Mouse (Mus musculus) neural tube, embryonic 10.5 days (tissue): ENCODE data around the gene Emd.

ENCODE experiments used
- DNase-seq: peaks from one replicate; pipeline ENCODE4 v3.0.0-alpha.2; 2017; ENCODE audit warnings: low spot score; ENCODE audit errors: extremely low spot score

Emd gene

DNA sequence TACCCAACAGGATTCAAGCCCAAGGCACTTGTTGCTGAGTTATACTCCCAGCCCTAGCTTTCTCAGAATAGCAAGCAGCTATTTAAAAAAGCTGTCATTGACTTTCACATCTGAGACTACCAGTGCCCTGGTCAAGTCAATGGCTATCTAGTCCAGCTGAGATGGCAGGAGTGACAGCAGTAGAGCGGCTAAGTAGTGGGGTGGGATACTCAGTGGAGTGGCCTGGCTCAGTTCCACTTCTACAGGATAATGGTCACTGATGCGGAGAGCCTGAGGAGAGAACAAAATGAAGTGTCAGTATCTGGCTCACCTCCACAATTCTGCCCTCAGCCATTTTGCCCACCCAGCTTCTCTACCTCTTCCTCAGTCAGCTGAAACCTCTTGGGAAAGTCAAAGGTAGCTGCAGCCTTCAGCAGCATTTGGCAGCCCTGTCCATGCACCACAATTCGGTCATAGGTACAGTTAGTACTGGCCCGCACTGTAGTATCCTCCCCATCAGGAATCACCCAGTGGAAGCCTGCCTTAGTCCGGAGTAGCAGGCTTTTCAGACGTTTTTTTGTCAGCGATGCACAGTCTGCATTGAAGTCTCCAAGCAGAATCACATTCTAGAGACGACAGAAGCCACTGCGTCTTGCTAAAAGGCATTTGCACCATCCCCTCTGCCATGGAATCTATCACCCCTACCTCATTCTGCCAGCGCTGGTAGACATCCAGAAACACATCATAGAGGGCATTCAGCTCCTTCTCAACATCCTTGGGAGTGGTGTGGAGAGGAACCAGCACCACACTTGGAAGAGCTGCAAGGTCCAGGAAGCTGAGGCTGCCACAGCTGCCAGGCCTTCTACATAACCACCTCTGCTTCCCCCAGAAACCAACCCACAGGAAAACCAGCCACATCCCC, 19.2 kb downstream of the Emd start:
- peak; percentile 16 for DNase-seq

DNA sequence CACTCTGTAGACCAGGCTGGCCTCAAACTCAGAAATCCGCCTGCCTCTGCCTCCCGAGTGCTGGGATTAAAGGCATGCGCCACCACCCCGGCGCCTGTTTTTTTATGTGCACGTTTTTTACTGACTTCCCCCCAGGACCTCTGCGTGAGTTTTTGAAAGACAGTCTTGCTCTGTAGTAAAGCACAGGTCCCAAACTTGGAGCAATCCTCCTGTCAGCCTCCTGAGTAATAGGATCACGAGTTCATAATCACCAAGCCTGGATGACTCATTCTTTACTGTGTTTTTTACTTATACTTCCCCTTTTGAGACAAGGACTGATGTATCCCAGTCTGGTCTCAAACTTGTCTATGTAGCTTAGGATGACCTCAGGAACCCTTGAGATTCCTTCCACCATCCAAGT, 23.4 kb downstream of the Emd start:
- no peak for DNase-seq

DNA sequence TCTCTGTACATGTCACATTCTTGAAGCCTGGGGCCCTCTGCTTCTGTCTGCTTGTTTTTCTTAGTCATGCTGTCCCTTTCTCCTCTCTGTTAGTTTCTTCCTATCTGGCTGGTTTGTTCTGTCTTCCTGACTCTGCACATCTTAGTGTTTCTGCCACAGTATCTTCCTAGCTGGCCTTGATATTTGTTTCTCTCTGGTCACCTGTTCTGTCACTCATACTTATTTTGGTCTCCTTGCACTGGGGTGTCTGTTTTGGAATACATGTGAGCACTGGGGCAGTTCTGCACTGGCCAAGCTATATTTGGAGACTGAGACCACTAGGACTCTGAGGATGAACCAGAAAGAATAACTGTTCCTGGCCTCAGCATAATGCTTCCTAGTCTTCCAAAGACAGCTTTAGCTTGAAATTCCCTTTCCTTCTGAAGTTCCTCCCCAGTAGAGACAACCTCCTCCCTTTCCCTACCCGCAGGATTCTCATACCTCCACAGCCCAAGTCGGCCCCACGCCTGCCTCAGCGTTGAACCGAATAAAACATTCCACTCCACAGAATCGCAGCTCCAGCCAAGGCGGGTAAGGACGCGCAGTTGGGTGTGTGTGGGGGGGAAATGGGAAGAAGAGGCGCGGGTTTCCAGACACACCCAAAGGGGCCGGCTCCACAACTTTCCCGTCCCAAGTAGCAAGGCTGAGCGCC, 26.7 kb downstream of the Emd start:
- no peak for DNase-seq

DNA sequence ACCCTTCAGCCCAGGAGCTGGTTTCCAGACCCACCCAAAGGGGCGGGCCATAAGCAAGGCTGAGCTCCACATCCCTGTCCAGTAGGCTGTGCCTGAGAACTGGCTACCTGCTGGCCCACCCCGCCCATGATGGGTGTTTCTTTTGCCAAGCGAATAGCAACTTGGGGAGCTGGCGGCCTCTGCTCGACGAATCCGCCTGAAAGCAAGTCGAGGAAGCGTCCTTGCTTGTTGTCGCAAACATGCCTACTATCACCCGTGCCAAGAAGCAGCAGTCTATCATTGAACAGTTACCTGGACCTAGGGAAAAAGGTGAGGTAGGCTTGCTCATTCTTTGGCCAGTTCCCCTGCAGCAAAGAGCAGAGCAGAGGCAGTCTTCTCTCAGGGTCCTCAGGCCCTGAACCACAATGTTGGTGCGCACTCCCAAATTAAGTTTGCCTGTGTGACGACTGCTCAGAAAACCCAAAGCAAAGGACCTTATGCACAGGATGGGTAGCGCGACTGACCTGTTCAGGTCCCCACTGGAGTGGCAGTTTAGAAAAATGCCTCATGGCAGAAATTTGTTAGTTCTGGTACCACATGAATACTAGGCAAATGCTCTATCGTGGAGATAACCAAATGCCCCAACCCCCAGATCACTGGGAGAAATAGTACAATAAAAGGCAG, 27.4 kb downstream of the Emd start, which contains the start of the genes Taz and Dnase1l1:
TSS of gene Taz (plus strand) at position 181 of the 663 bp plus-strand sequence.
TSS of gene Dnase1l1 (minus strand) at position 606 of the 663 bp plus-strand sequence.
- DNase-seq = peak; percentile 42

DNA sequence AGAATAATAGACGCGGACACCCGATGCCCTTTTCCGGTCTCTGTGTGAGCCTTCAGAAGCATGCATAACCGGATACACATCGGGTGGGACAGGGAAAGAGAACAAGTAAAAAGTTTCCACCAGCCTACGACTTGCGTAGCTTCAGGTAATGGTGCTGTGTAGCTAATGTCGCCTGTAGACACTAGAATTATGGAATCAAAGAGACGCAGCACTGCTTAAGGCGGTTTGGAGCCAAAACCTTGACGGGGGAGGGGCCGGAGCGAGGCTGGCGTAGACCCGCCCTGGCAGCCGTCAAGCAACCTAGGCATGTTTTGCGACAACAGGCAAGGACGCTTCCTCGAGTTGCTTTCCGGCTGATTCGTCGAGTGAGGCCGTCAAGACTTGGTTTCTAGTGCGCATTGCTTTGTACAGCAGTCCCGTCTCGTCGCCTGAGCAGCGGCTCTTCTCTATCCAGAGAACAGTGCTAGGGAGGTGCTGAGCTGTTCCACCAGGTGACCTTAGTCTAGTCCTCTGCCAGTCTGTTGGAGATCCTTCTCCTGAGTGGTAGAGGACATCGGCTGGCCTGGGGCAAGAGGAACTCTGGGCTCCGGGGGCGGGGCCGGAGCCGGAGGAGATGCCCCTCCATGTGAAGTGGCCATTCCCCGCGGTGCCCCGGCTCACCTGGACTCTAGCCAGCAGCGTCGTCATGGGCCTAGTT, 28.1 kb downstream of the Emd start:
- DNase-seq = peak; percentile 75

DNA sequence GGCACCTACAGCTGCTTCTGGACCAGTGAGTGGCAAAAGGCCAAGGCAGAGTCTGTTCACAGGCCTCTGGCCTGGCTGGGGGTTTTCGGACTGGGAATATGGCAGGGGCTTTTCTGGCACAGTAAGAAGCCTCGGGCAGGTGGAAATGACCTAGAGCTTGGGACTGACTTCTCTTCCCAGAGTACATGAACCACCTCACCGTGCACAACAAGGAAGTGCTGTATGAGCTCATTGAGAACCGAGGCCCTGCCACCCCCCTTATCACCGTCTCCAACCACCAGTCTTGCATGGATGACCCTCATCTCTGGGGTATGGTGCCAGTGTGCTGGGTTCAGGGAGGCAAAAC, 28.6 kb downstream of the Emd start:
- DNase-seq = no peak

DNA sequence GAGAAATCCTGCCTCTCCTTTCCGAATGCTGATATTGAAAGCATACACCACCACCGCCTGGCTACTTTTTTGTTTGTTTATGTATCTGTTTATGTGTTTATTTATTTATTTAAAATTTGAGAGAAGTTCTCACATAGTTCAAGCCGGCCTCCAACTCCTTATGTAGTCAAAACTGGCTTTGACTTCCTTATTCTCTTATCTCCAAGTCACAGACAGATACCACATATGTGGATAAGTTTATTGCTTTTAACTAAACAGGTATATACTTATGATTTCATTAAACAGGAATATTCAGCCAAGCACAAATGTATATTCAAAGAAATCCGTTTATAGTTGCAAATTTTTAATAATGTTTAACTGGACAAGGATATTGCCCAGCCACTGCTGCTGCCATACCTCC, 38.9 kb downstream of the Emd start:
- DNase-seq = no peak

DNA sequence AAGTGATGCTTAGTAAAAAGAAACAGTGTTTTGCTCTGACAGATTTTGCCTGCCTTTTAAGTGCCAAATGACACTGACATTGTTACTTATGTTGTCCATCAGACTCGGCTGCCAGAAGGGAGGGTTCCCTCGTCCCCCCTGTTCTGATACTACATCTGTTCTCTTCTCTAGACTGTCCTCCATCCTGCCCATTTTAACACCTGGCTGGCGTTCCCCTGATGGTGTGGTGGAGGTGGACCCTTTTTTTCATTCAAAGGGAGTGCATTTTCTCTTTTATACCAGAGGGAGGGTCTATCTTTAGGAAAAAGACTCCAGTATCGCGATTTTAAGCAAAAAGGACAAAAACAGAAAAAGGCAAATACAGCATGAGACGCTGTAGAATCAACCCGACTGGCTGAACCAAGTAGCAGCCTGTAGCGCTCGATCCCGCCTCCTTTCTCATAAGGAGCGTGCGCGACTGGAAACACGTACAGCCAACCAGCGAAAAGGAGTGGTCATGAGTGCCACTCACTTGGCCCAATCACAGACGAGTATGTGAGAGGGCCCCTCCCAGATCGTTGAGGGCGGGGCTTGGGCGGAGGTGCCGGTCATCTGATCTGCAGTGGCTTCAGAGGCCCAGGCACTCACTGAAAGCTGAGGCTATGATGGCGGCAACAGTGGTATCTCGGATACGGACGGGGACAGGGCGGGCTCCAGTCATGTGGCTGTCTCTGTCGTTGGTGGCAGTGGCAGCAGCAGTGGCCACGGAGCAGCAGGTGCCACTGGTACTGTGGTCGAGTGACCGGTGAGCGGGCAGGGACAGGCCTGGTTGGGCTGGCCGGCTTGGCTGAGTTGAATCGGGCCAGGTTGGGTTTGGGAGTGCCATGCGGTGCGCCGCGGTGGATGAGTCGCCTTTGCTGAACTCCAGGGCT, 42.3 kb downstream of the Emd start, which contains the start of gene Atp6ap1:
TSS of gene Atp6ap1 (plus strand) at position 560 of the 911 bp plus-strand sequence.
- peak; percentile 82 for DNase-seq

DNA sequence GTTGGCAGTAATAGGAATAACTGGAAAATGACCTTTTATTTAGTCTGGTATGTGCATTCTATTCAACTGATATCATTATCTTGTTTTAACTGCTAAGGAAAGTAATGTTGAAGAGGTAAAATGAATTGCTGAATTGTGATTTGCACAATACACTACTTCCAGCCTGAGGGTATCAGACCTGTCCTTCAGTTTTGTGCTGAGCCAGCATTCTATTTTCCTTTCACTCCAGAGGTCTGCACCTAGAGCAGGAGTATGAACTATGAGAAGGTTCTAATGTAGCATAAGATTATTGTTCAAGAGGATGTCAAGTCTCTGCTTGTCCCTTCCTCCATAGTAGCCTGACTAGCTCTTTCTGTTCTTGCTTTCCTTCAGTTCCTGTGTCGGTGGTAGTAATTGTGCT, 43.9 kb downstream of the Emd start:
- no peak for DNase-seq

DNA sequence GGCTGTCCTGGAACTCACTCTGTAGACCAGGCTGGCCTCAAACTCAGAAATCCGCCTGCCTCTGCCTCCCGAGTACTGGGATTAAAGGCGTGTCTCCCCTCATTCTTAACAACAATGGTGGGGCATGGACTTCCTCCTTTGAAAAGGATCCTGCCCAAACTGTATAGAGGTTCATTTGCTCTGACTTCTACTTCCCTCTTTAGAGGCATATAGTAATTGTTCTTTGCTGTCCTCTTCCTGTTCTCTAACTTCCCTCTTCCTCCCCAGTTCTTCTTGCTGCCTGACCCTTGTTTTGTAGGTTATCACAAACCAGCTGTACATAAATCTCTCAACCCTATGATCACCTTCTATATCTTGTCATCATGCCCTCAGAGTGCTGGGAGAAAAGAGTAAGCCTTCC, 45.2 kb downstream of the Emd start:
- DNase-seq = no peak

DNA sequence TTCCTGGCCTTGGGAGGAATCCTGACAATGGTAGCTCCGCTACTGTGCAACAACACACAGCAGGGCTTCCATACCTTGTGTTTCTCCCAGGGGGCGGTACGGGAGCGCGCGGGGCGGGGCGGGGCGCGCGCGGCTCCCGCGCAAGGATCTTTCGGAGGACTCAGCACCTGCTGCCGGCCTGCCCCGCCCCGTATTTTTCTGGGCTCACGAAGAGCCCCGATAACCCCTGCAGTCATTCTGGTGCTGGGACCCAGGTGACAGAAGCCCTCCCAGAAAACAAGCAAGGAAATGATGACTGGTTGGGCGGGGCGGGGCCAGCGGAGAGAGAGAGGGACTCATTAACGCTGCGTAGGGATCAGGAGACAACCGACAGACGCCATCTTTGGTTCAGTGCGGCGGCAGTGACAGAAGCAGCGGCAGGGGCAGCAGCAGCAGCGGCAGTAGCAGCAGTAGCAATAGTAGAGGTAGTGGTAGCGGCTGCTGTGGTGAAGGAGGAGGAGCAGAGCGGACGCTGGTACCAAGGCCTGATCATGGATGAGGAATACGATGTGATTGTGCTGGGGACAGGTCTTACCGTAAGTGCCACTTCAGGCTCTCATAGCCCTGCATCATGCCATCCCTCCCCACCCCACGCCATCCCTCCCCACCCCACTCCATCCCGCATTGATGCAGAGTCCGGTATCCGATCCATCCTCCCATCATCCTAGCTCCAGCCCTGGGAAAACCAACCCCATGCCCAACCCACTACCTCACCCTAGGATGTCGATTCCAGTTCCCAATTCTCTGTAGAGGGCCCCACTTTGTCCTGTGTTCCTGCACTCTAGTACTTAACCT, 50.6 kb downstream of the Emd start, which contains the start of gene Gdi1:
TSS of gene Gdi1 (plus strand) at position 132 of the 834 bp plus-strand sequence.
- DNase-seq = peak; percentile 83
